Mouse (Mus musculus) T-cell, adult 2 months (primary cell): Measurements from ENCODE around the gene Gdap1l1.
"Not testable (repeated sequence)": the region's sequence is repeated elsewhere in the genome, so short reads cannot be mapped to it uniquely, and the experiment has no call there.

ENCODE experiments used
- DNase-seq: peaks from one replicate; pipeline ENCODE4 v3.0.0; 2022; ENCODE audit warnings: low spot score

Gdap1l1 gene

DNA sequence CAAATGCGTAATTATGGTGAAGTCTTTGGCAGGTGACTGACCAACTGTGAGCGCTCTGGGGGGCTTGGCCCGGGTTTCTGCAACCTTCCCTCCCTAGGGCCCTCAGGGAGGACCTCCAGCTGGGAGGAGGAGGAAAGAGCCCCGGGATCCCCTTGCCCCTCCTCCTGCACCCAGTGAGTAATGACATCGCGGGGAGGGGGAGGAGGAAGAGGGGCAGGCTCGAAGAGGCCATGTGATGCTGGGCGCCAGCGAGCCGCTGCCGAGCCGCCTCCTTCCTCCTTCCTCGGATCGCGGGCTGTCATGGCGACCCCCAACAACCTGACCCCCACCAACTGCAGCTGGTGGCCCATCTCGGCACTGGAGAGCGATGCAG, at the start of gene Gdap1l1:
Gene Gdap1l1 (plus strand): TSS at position 231 of the 373 bp plus-strand sequence.
- peak; percentile 9 for DNase-seq

DNA sequence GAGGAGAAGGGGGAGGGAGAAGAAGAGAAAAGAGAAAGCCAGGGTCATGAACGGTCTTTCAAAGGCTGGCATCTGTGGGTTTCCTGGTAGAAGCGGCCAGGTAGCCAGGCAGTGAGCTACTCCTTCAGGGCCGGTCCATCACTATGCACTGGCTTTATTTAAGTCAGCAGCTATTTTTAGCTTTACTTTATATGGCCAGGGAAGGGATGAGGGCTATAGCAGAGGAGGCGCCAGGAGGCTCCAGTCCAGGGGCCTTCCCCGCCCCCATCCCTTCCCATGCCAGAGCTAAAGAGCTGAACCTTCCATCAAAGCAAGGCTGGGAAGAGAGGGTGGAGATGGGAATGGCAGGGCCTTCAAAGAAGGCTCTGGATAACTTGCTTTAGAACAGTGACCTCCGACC, 45.8 kb upstream of the Gdap1l1 start:
- no peak for DNase-seq

DNA sequence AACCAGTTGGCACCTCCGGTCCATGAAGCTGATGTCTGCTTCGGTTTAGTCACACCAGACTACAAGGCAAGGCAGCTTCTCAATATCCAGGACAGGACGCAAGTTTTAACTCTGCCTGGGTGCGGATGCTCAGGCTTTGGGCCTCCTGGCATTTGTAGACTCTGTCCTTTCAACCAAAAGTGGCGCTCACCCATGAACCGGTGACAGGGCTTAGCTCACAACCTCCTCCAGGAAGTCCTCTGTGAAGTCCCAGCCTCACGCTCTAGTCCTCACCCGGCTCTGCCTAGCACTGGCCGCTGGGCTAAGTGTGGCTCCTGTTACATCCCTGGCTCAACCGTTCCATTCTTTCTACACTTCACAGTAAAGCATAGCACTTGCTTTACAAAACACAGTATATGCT, 45.0 kb upstream of the Gdap1l1 start:
- no peak for DNase-seq

DNA sequence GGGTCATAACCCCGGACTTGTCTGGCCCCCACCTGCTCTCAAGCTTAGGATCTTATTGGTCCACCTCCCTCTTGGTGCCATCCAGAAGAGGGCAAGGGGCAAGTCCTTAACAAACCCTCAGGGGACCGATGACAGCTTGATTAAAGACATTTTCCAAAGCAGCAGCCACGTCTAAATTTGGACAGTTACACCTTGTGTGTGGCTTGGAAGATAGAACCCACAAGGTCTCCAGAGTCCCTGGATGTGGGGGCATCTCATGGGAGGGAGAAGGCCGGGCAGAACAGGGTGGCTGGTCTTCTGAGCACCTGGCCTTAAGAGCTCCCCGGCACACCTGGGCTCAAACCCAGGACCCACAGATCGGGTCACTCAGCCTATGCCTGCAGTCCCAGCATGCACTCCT, 44.3 kb upstream of the Gdap1l1 start:
- DNase-seq, result no peak

DNA sequence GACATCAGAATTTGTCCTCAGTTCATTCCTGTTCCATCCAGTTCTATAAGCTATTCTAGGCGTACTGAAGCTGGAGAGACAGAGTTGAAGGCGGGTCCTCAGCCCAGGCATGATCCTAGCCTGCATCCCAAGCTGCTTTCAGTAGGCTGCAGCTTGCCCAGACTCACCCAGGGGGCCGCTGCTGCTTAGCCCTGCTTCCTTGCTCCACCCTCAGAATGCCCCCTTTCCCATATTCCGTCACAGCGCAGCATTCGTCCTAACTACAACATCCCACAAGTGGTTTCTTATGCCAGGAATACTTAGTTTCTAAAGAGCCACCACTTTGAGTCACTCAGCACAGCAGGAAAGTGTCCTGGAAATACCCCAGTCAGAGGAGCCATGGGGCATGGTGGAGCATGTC, 43.3 kb upstream of the Gdap1l1 start:
- DNase-seq, result no peak

DNA sequence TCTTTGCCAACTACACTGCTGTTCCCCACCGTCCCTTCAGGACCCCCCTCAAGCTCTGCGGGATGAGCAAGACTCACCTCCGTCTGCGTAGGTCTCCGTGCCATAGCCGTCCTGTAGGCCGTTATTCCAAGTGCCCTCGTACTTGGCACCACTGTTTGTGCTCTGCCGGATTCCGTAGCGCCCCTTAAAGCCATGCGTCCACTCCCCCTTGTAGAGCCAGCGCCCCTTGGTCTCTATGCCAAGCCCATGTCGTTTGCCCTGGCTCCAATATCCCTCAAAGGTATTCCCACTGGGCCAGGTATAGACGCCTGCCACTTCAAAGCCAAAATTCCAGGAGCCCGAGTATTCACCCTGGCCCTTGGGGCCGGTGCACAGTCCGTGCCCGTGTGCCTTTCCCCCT, 41.2 kb upstream of the Gdap1l1 start:
- DNase-seq, result no peak

DNA sequence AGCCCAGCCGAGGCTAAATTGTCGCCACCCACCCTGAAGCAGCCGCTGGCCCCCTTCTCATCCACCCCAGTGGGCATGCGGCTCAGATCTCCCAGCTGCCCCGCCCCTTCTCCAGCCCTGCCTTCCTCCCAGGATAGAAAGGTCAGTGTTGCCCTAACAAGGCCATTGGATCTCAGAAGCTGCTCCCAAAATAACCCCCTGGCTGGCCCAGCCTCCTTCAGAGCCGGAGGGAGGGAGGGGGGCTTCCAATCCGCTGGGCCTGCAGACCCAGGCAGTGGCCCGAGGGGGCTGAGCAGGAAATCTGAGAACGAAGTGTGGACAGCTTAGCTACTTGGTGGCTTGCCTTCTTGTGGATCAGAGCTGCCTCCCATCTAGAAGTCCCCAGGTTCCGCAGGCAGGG, 40.4 kb upstream of the Gdap1l1 start, which contains the start of gene Jph2:
Gene Jph2 (minus strand): TSS at position 89 of the 400 bp plus-strand sequence.
- DNase-seq, result no peak

DNA sequence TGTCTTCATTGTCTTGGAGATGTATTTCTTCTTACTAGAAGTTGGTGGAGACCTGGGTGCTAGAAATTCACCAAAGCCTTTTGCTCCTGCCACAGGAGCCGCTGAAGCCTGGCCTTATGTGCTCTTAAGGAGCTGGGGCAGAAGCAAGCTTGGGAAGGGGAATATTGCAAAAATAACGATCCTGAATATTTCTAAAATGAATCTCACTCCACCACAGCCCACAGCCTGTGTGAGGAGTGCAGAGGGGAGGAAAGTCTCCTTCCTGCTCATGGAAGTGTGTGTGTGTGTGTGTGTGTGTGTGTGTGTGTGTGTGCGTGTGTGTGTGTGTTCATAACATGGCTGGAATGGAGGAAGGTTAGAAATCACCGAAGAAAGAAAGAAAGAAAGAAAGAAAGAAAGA, 39.5 kb upstream of the Gdap1l1 start:
- no peak for DNase-seq

DNA sequence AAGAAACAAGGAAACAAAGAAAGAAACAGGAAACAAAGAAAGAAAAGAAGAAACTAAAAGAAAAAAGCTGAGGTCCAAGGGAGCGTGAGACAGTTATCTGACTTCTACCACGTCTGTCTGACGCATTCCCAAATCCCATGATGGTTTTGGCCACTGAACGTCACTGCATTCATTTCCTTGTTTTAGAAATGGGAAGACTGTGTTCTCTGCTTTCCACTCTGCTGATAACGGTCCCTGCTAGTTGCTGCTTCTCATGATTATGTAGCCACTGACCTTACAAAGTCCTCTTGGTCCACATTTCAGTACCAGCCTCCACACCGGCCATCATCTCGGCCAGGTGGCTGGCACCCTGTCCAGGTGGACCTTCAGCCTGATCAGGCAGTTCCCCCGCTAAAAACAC, 39.1 kb upstream of the Gdap1l1 start:
- DNase-seq, result no peak

DNA sequence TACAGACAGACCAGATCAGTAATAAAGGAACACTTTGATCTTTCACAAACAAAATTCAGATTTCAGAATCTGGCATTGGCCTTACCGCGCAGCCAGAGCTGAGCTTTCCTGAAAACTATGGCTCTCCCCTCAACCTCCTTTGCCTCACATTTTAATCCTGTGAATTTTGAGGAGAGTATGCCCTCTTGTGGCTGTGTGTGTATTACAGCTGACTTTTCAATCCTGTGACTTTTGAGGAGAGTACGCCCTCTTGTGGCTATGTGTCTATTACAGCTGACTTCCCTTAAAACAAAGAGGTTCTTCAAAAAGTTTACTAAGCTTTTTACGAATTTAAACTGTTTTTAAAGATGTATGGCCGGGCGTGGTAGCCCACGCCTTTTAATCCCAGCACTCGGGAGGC, 37.1 kb upstream of the Gdap1l1 start:
- peak; percentile 72 for DNase-seq

DNA sequence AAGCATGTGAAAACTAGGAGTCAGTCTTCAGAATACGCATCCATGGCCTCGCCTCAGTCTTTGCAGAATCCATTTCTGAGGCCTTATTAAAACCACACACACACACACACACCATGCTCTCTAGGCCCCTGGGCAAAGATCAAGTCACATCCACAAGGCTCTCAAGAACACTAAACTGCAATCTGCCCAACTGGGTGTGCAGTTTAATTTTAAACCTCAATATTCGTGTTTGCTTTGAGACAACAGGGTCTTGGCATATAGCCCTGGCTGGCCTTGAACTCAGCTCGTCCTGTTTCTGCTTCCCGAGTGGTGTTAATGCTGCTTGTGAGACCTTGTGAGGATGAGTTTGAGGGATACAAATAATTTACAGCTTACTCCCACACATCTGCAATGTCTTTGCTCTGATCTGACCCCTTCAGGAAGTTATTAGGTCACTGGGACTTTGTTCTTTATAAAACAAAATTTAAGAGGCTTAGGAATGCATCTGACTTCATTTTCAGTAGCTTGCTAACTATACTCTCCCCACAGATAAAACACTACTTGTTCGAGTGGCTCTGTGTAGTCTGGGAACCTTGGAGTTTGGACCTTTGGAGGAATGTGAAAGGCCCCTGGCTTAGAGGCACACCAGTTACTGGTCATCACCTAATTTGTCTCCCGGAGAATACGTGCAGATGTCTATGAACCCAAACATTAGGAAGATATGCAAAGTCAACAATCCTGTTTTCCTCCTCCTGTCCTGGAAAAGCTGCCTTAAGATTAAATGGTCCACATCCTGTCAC, 34.0 kb upstream of the Gdap1l1 start:
- DNase-seq, result no peak

DNA sequence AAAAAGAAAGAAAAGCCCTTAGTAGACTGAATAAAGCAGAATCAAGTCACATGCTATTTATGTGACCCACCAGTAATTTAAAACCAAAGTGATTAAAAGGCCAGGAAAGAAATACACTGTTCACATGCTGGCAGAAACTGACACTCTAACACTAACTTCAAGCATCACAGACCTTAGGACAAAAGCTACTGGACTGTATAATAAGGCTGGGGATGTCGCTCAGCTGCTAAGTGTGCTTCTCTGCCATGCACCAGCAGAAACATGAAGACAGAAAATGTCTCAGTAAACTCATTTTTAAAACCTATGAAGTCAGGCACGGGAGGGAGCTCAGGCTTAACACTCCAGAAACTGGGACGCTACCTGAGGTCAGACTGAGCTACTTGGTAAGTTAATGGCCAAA, 28.1 kb upstream of the Gdap1l1 start:
- DNase-seq, result no peak

DNA sequence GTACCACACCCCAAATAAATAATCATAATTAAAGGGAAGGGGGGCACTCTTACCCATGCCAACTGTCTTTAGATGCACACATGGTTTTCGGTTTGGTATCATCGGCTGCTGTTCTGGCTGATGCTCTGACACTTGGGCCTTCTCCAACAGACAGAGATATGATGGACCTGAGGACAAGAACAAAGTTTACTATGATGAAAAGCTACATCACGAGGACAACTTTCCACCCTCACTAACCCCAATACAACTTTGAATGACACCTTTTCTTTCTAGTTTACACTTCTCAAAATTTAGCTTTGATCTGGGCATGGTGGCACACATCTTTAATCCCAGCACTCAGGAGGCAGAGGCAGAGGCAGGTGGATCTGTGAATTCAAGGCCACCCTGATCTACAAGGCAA, 26.9 kb upstream of the Gdap1l1 start:
- DNase-seq, result not testable (repeated sequence)

DNA sequence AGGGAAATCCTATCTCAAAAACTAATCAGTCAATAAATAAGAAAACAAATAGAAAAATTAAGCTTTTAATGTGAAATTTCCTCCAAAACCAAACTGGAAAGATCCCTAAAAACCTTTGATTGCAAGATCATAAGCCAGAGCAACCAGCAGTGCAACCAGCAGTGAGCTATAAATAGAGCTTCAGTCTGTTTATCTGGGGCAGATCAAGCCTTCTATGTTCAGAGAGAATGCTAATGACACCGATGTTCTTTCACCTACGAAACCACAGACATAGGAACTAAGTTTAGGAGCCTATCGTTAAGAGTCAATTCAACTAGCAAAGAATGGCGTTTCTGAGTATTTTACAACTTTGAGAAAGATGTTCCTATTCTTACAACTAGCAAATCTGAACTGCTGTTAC, 26.4 kb upstream of the Gdap1l1 start:
- no peak for DNase-seq

DNA sequence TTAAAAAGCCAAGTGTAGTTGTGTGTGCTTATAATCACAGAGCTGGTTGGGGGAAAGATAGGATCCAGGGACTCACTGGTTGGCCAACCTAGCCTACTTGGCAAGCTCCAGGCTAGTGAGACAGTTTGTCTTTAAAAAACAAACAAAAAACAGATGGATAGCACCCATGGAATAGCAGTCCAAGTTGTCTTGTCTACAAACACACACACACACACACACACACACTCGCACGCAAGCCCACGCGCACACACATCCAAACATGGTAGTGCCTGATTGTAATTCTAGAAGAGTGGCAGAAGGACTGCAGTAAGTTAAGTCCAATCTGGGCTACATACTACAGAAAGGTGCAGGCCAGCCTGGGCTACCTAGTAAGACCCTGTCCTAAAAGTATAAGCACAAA, 25.9 kb upstream of the Gdap1l1 start:
- DNase-seq, result no peak

DNA sequence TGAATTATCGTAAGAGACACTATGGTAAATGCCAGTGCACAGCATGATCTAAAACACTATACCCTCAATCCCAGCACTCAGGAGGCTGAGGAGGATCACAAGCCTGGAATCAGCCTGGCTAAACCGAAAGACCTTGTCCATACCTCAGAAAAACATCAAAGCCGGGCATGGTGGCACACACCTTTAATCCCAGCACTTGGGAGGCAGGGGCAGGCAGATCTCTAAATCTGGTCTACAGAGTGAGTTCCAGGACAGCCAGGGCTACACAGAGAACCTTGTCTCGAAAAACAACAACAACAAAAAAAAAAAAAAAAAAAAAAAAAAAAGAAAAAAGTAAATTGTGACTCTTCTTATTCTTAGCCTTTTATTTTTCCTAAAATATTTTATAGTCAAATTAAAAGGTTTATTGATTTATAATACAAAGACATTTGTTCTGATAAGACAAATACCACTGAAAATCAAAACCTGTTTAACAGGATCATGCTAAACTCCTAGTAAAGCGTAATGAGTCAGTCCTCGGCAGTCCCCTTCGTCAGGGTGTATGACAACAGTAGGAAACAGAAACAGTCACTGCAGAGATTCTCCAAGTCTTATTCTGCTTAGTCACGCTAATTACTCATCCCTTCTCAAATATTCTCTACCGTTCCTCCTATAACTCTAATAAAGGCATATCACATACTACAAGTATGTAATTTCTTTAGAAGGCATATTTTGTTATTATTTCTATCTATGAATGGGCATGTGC, 25.3 kb upstream of the Gdap1l1 start:
- DNase-seq, result no peak

DNA sequence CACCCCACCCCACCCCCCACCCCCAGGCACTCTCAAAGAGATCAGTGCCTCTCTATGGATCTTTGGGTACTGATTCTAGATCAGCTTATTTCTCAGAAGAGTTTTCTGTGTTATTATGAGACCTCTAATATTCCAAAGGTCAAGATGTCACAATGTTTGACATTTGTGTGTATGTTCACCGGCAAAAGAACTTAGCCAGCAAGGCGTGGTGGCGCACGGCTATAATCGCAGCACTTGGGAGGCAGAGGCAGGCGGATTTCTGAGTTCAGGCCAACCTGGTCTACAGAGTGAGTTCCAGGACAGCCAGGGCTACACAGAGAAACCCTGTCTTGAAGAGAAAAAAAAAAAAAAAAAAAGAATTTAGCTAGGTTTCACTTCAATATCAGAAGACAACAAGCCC, 21.2 kb upstream of the Gdap1l1 start:
- no peak for DNase-seq

DNA sequence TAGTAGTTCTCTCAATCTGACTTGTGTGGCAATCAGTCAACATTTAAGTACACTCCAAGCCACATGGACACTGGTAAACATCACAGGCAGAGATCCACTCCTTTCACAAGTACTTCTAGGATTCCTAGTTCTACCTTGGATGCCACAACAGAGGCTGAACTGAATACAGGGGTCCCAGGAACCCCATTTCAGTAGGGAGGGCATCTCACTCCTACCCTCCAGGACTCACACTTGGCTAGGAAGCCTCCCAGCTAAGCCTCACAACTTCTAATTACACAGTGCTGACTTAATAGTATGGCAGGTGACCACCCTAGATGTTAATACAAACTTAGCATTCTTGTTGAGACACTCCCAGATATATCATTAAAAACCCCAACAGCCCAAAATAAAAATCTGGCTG, 20.4 kb upstream of the Gdap1l1 start:
- DNase-seq, result no peak

DNA sequence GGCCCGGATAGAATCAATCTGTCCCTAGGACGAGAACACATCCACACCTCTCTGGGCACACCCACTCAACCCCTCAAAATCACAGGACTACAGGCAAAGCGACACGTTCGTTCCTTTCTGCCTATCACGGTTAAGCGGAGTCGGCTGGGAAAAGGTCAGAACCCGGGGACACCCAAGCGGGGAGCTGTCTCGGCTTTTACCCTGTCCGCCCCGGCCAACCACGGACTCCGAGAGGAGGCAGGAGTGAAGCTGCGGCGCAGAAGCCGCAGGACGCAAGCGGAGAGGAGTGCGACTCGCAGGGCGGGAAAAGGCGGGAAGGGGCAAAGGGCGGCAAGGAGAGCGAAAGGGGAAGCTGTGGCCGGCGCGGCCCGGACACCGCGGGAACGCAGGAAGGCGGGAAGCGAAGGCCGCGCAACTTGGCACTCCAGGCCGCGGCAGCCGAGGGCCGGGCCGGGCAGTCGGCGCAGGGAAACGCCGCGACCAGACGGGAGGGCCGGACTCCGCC, 19.4 kb upstream of the Gdap1l1 start:
- peak; percentile 41 for DNase-seq

DNA sequence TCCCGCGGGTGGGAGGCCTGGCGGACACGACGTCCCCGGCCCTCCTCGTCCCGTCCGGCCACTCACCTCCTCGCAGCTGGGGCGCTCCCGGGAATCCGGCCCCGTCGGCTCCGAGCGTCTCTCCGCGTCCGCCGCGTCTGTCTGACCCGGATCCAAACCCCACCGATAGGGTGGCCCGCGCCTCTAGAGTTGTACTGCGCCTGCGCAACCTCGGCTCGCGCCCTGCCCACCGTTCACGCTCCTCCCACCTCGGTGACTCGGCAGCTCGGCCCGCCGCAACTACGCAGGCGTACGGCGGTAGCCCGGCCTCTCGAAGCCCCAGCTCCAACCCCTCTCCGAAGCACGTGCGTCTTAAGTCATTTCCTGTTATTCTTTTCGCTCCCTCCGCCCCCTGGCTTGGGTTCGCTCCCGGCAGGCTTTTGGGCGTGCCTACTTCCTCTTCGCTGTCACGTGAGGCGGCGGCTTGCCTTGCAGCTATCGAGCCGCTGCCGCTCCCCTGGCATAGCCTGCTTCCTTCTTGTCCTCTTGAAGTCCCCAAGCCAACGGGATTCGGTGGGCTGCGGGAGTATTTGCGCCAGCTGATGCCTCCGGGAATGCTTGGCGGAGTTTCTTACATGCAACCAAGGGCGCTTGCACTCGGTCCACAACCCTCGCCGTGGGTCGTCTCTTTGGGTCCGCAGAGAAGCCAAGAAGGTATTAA, 18.8 kb upstream of the Gdap1l1 start:
- DNase-seq, result peak; percentile 100

DNA sequence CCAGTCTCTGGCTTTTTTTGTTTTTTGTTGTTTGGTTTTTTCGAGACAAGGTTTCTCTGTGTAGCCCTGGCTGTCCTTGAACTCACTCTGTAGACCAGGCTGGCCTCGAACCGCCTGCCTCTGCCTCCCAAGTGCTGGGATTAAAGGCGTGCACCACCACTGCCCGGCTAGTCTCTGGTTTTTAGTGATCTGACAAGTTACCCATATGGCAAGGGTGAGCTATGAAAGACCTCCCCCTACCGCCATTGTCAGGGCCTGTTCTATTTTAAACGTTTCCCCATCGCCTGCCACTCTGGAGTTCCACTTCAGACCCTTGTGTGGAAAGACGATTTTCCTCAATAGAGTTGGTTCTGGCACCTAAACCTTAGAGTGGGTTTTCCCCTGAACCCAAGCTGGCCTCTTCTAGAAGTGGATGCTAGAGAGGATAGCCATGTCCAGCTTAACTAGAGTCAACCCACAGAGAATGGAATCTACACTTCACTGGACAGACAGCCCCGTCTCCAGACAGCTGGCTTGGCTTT, 17.9 kb upstream of the Gdap1l1 start:
- no peak for DNase-seq

DNA sequence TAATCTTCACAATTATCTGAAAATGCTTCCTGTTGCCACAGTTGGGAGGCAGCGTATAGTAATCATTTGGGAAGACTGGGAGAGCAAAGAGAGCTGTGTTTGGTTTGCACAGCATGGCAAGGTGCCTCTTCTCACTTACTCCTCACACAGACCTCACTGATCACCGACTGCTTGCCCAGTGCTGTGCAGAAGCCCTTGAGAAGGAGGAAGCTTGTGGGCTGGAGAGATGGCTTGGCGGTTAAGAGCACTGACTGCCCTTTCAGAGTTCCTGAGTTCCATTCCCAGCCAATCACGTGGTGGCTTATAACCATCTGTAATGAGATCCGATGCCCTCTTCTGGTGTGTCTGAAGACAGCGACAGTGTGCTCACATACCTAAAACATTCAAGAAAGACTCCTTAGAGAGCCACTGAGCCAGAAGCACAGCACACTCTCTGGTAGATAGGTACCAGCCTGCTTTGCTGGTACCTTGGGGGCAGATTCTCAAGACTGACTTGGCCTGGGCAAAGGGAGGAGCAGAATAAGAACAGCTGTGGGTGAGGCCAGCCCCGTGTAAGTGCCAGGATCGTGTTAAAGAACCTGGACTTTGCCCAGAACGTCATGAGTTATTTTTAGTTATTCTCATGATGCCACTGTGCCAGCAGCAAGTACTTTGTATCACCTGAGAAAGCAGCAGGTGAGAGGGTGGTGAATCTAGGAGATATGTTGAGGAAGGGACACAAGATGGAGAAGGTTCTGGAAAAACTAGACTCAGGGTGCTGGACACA, 15.2 kb upstream of the Gdap1l1 start:
- DNase-seq, result no peak
